Mouse (Mus musculus) lung, embryonic 15.5 days (tissue): ENCODE data around the gene Nelfe. TPM values are rescaled to one million over a fixed set of nuclear protein-coding genes. Genes with fewer than 3 reads are reported as not detected.

ENCODE experiments used
- ATAC-seq: fragments of 200-750 bp; cut with Nextera tagmentation; 2 replicates; pipeline ENCODE4 v1.8.0; 2017; ENCODE audit warnings: moderate number of reproducible peaks, borderline replicate concordance; ENCODE audit not compliant: low FRiP score, low TSS enrichment; ENCODE audit errors: extremely low read depth
- H3K27ac ChIP-seq: fragments of 300-500 bp; sonication (generic); 2 replicates; pipeline ENCODE4 v1.5.1; 2015; ENCODE audit warnings: moderate library complexity, mild to moderate bottlenecking, inconsistent platforms
- H3K27me3 ChIP-seq: fragments of 300-500 bp; sonication (generic); 2 replicates; pipeline ENCODE4 v1.6.1; 2015; ENCODE audit warnings: inconsistent platforms
- H3K36me3 ChIP-seq: fragments of 300-500 bp; sonication (generic); 2 replicates; pipeline ENCODE4 v1.6.1; 2015; ENCODE audit warnings: inconsistent platforms
- H3K4me1 ChIP-seq: fragments of 300-500 bp; sonication (generic); 2 replicates; pipeline ENCODE4 v1.6.1; 2015; ENCODE audit warnings: inconsistent platforms
- H3K4me2 ChIP-seq: fragments of 300-500 bp; sonication (generic); 2 replicates; pipeline ENCODE4 v1.6.1; 2015; ENCODE audit warnings: inconsistent platforms, mild to moderate bottlenecking, moderate library complexity
- H3K4me3 ChIP-seq: fragments of 300-500 bp; sonication (generic); 2 replicates; pipeline ENCODE4 v1.5.1; 2015; ENCODE audit warnings: mild to moderate bottlenecking, inconsistent platforms
- H3K9ac ChIP-seq: fragments of 300-500 bp; sonication (generic); 2 replicates; pipeline ENCODE4 v1.6.1; 2015; ENCODE audit warnings: inconsistent platforms
- H3K9me3 ChIP-seq: fragments of 300-500 bp; sonication (generic); 2 replicates; pipeline ENCODE4 v1.6.1; 2016; ENCODE audit warnings: inconsistent platforms
- WGBS: fragments of 180-500 bp; shearing (Covaris S2); methylation state at CpG from one replicate; pipeline ENCODE4 v1.1.7; 2015; 5-methylcytosine and 5-hydroxymethylcytosine counted together
- polyA plus RNA-seq: library from polyadenylated mRNA; unstranded; fragments of >200 nt; fragmentation: Nextera tagmentation; extraction: Ambion mirVana; gene quantifications from 2 replicates; pipeline ENCODE4 v1.2.1, GENCODE M21; 2015

The Nelfe gene
- polyA plus RNA-seq, 1 experiment from 2014 or later: 95.7 TPM

GRCm38 (mm10) chr17:34881683-34882310, 31.6 kb downstream of the Nelfe start, which contains the start of gene Gm20547:
TSS of gene Gm20547 (minus strand) at chr17:34882042.
- H3K4me2 ChIP-seq: 0 out of 2 replicates have a peak within 1 kb of the TSS, but pooled peaks have one; percentile 24
- H3K4me3 ChIP-seq: no peak within 1 kb of the TSS
- 0 out of 2 replicates have a peak within 1 kb of the TSS, but pooled peaks have one; percentile 10 for H3K9ac ChIP-seq
- 8% methylated on average over 15 of the region's 15 CpGs for WGBS
- no peak for ATAC-seq
- H3K9me3 ChIP-seq: no peaks in the 10 kb centered on the region
- no peak within 1 kb of the TSS for H3K27ac ChIP-seq
- H3K4me1 ChIP-seq: peaks cover 6% of the 10 kb centered on the region; the same call in 1 of the 2 replicates
- H3K27me3 ChIP-seq: no peaks in the 10 kb centered on the region
- H3K36me3 ChIP-seq: no peaks in the 10 kb centered on the region

- ATAC-seq: no peak
- Histone ChIP-seq H3K4me2 (no peak overlapping the region), H3K9ac (no peak overlapping the region), H3K27me3 (no peaks in the 10 kb centered on the region), H3K36me3 (no peaks in the 10 kb centered on the region), H3K9me3 (no peaks in the 10 kb centered on the region), H3K4me1 (peaks cover 6% of the 10 kb centered on the region; the same call in 1 of the 2 replicates), H3K4me3 (no peak overlapping the region), H3K27ac (no peak overlapping the region)
- 75% methylated on average over 3 of the region's 3 CpGs for WGBS
Observed at GRCm38 (mm10) chr17:34883332-34883731, 33.1 kb downstream of the Nelfe start.

DNA sequence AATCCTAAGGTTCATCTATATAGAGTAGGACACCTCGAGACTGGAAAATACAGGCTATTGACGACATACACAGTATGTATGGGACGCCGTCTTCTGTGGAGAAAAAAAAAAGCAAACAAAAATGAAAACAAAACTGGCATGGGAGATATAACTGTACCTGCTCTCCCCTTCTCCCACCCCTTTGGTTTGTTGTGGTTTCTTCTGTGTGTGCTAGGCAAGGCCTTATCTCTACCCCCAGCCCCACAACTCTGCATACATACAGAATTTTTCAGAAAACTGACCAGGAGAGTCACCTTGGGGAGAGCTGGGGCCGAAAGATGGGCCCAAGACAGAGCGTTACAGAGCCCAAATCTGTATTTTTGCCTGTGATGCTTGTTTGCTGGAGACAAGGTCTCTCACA, 34.5 kb downstream of the Nelfe start:
- H3K36me3 ChIP-seq: no peaks in the 10 kb centered on the region
- H3K4me1 ChIP-seq: peaks cover 6% of the 10 kb centered on the region; the same call in 1 of the 2 replicates
- no peaks in the 10 kb centered on the region for H3K27me3 ChIP-seq
- no peak overlapping the region for H3K9ac ChIP-seq
- no peak overlapping the region for H3K4me3 ChIP-seq
- WGBS: 84% methylated on average over 6 of the region's 6 CpGs
- no peak overlapping the region for H3K27ac ChIP-seq
- no peak overlapping the region for H3K4me2 ChIP-seq
- no peak for ATAC-seq
- no peaks in the 10 kb centered on the region for H3K9me3 ChIP-seq

- 61% methylated on average over 3 of the region's 3 CpGs for WGBS
- H3K9me3 ChIP-seq: no peaks in the 10 kb centered on the region
- H3K4me1 ChIP-seq: peaks cover 6% of the 10 kb centered on the region; the same call in 1 of the 2 replicates
- no peaks in the 10 kb centered on the region for H3K36me3 ChIP-seq
- no peak for ATAC-seq
- H3K27ac ChIP-seq: no peak overlapping the region
- no peak overlapping the region for H3K9ac ChIP-seq
- no peak overlapping the region for H3K4me2 ChIP-seq
- no peaks in the 10 kb centered on the region for H3K27me3 ChIP-seq
- H3K4me3 ChIP-seq: no peak overlapping the region
Observed at GRCm38 (mm10) chr17:34885615-34886014, 35.4 kb downstream of the Nelfe start.

GRCm38 (mm10) chr17:34887942-34888341, 37.8 kb downstream of the Nelfe start:
- 78% methylated on average over 5 of the region's 5 CpGs for WGBS
- no peak for ATAC-seq
- Histone ChIP-seq H3K4me1 (no peaks in the 10 kb centered on the region), H3K4me2 (no peak overlapping the region), H3K27ac (no peak overlapping the region), H3K9ac (no peak overlapping the region), H3K36me3 (no peaks in the 10 kb centered on the region), H3K27me3 (no peaks in the 10 kb centered on the region), H3K9me3 (no peaks in the 10 kb centered on the region), H3K4me3 (no peak overlapping the region)

DNA sequence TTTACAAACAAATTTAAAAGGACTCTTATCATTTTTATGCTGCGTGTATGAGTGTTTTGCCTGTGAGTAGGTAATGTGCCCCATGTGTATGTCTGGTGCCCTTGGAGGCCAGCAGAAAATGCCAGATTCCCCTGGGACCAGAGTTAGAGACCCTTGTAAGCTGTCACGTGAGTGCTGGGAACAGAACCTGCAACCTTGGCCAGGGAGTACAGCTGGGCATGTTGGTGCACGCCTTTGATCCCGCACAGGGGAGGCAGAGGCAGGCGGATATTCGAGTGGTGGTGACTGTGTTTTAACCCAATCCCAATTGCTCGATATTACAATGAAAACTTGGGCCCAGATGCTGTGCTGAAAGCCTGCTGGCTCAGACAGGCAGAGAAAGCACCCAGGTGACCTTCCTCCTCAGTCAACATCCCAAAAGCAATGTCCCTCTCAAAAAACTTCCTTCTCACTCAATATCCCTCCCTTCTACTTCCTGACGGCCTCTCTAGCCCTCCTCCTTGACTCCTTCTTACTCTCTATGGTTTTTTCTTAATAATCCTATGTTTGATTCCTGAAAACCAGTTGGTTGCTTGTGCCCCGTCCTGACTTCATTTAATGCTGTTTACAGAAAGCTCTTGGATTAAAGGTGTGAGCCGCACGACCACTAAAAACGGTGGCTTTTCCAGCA, 40.0 kb downstream of the Nelfe start:
- no peak for ATAC-seq
- Histone ChIP-seq H3K4me1 (0 out of 2 replicates have a peak, but pooled peaks cover 1% of the 10 kb centered on the region), H3K9me3 (no peaks in the 10 kb centered on the region), H3K27ac (no peak overlapping the region), H3K4me3 (no peak overlapping the region), H3K4me2 (no peak overlapping the region), H3K27me3 (no peaks in the 10 kb centered on the region), H3K9ac (no peak overlapping the region), H3K36me3 (no peaks in the 10 kb centered on the region)
- 81% methylated on average over 12 of the region's 12 CpGs for WGBS

DNA sequence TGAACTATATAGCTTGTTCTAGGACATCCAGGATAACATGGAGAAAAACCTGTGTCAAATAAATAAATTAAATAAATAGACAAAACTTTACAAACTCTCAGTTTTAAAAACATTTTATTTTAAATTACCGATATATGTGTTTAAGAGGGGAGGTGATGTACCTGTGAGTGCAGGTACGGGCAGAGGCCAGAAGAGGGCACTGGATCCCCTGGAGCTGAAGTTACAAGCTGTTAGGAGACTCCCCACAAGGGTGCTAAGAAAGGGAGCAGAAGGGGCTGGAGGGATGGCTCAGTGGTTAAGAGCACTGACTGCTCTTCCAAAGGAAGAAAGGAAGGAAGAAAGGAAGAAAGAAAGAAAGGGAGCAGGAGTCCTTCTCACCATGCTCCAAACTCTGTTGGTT, 41.2 kb downstream of the Nelfe start:
- no peak for ATAC-seq
- Histone ChIP-seq H3K4me1 (peaks cover 12% of the 10 kb centered on the region), H3K4me2 (no peak overlapping the region), H3K9ac (no peak overlapping the region), H3K36me3 (peaks cover 8% of the 10 kb centered on the region; the same call in 1 of the 2 replicates), H3K27me3 (no peaks in the 10 kb centered on the region), H3K4me3 (no peak overlapping the region), H3K27ac (no peak overlapping the region), H3K9me3 (no peaks in the 10 kb centered on the region)
- WGBS: 89% methylated on average over 2 of the region's 2 CpGs

DNA sequence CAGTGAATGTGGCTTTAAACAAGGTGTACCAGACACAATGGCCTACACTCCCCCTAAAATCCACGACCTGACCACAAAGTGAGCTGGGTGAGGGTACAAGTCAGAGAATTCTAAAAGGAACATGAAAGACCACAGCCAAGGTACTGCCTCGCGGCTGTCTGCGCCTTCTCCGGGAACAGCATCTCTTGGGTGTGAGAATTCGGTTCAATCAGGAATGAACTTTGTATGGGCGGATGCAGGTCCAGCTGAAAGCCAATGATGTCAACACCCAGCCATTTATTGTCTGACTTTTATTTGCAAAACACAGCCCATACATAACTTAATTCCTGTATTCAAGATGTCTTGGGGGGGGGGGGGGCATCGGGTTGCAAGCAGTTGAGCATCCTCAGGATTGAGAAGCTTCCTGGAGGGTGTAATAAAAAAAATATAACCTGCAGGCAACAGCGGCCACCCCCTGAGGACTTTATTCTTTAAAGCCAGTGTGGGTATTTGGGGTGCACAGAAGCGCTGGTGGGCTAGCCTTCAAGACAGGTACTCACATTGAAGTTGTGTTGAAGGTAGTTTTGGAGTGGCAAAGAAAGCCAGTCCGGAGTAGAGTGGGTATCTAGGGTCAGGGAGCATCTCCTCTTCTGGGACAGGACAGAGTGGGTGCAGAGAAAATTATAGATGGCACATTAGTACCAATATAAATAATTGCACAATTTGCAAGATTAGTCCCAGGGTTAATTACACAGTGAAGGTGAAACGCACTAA, 43.1 kb downstream of the Nelfe start:
- no peaks in the 10 kb centered on the region for H3K9me3 ChIP-seq
- 72% methylated on average over 12 of the region's 12 CpGs for WGBS
- H3K4me2 ChIP-seq: peak overlapping the region; percentile 78
- H3K27ac ChIP-seq: peak overlapping the region; percentile 59
- H3K9ac ChIP-seq: peak overlapping the region; percentile 82; the same call in 1 of the 2 replicates
- no peaks in the 10 kb centered on the region for H3K27me3 ChIP-seq
- peak overlapping the region; percentile 81; the same call in 1 of the 2 replicates for H3K4me3 ChIP-seq
- ATAC-seq: no peak
- H3K4me1 ChIP-seq: peaks cover 18% of the 10 kb centered on the region
- peaks cover 8% of the 10 kb centered on the region; the same call in 1 of the 2 replicates for H3K36me3 ChIP-seq

- Histone ChIP-seq H3K4me1 (peaks cover 18% of the 10 kb centered on the region), H3K27me3 (no peaks in the 10 kb centered on the region), H3K9me3 (no peaks in the 10 kb centered on the region), H3K27ac (peak overlapping the region; percentile 91), H3K4me3 (peak overlapping the region; percentile 81), H3K36me3 (peaks cover 8% of the 10 kb centered on the region; the same call in 1 of the 2 replicates), H3K9ac (peak overlapping the region; percentile 82), H3K4me2 (peak overlapping the region; percentile 78)
- peak; percentile 91 for ATAC-seq
- WGBS: 1% methylated on average over 30 of the region's 51 CpGs
Observed at GRCm38 (mm10) chr17:34894074-34894597, 43.9 kb downstream of the Nelfe start.

GRCm38 (mm10) chr17:34894801-34895530, 44.8 kb downstream of the Nelfe start:
- Histone ChIP-seq H3K4me2 (peak overlapping the region; percentile 78), H3K4me3 (peak overlapping the region; percentile 81), H3K9me3 (no peaks in the 10 kb centered on the region), H3K4me1 (peaks cover 19% of the 10 kb centered on the region), H3K27me3 (no peaks in the 10 kb centered on the region), H3K9ac (peak overlapping the region; percentile 82), H3K27ac (peak overlapping the region; percentile 91), H3K36me3 (peaks cover 8% of the 10 kb centered on the region; the same call in 1 of the 2 replicates)
- ATAC-seq: peak; percentile 13
- WGBS: 6% methylated on average over 49 of the region's 51 CpGs

DNA sequence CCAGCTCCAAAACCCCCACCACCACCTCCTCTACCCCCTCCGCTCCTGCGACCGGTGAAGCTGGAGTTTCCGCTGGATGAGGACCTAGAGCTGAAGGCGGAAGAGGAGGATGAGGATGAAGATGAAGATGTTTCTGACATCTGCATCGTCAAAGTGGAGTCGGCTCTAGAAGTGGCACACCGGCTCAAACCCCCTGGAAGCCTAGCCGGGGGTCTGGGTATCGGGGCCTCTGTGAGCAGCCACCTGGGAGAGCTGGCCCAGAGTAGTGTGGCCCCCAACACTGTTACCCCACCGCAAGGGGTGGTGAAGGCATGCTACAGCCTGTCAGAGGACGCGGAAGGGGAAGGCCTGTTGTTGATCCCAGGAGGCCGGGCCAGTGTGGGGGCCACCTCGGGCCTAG, 45.5 kb downstream of the Nelfe start:
- no peak for ATAC-seq
- peak overlapping the region; percentile 81 for H3K4me3 ChIP-seq
- H3K9ac ChIP-seq: peak overlapping the region; percentile 82; the same call in 1 of the 2 replicates
- peak overlapping the region; percentile 91 for H3K27ac ChIP-seq
- WGBS: 90% methylated on average over 15 of the region's 15 CpGs
- peaks cover 8% of the 10 kb centered on the region; the same call in 1 of the 2 replicates for H3K36me3 ChIP-seq
- H3K9me3 ChIP-seq: no peaks in the 10 kb centered on the region
- no peaks in the 10 kb centered on the region for H3K27me3 ChIP-seq
- H3K4me2 ChIP-seq: peak overlapping the region; percentile 78
- peaks cover 26% of the 10 kb centered on the region for H3K4me1 ChIP-seq
